Mouse (Mus musculus) spleen, postnatal 10 days (tissue): Measurements from ENCODE around the gene Sorl1.

Experiments used
- DNase-seq, 2 experiments: peaks; one replicate each; pipeline ENCODE4 v3.0.0; 2021 to 2022; ENCODE audit warnings: low spot score in 2 of 2

Gene Sorl1

GRCm38 (mm10) chr9:42123713-42124576 is at the start of gene Sorl1:
TSS of gene Sorl1 (minus strand) at chr9:42124297.
- peak; percentile 51 to 80 for DNase-seq

DNA sequence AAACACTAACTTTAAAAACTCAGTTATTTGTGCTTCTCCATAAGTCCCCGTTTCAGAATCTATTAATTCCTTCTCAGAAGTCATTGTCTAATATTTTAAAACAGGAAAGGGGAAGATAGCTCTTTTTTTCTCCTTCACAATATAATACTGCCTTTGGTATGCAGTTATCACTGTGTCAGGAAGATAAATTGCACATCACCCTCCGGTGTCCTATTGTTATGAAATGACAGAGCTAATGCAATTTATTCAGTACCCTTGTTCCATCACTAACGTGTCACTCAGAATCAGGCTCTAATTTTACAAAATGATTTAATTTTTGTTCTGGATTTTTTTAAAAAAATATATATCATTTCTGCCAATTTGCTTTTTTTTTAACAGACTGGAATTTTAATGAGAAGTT is 49.7 kb upstream of the Sorl1 start:
- DNase-seq = no peak

DNA sequence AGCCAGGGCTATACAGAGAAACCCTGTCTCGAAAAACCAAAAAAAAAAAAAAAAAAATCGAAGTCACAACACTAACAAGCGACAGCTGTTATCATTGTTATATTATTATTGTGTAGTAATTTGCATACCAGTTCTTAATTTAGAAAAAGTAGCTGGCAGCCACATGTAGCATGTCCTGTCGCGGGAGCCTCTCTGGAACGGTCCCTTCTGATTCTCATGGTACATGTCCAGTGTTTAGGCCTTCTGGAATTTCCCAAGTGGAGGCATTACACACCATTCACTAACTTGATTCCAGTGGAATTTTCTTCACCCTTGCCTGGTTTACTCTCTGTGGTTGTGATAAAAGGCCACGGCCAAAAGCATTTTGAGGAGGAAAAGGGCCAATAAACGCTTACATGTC is 45.4 kb upstream of the Sorl1 start:
- no peak for DNase-seq

- DNase-seq = no peak
These were observed 44.9 kb upstream of the Sorl1 start for GRCm38 (mm10) chr9:42169025-42169424.

DNA sequence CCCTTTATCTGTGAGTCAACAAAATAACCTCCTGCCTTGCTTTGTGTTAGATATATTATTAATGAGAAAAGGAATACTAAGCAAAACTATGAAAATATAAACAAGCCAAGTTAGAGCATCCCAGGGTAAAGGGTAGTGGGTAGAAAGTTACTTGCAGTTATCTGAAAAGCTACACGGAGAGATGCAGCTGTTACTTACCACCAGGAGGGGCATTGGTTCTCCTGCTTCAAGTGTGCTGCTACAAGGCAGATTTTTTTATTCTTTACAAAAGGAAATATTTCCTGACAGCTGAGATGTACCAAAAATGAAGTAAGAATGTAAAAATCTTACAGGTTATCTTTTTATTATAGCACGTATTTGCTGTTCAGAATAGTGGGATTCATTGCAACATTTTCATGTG is 40.8 kb upstream of the Sorl1 start:
- DNase-seq = no peak

- no peak for DNase-seq
These were observed 38.9 kb upstream of the Sorl1 start for GRCm38 (mm10) chr9:42163011-42163410.

DNA sequence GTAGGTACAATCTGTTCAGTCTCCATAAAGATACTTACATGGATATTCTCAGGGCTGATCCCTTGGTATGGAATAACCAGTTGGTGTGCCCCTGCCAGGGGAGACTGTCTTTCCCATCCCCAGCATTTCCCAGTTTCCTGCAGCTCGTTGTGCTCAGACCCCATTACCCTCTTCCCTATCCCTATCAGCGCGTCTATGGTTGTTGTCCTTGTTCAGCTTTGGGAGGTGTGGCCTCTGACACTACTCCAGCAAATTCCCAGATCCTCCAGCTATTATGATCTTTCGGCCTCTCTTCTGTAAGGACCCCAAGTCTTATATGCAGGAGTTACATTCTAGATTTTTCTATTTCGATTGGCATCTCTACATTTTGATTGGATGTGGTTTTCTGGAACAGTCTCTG is 35.3 kb upstream of the Sorl1 start:
- DNase-seq = no peak

DNA sequence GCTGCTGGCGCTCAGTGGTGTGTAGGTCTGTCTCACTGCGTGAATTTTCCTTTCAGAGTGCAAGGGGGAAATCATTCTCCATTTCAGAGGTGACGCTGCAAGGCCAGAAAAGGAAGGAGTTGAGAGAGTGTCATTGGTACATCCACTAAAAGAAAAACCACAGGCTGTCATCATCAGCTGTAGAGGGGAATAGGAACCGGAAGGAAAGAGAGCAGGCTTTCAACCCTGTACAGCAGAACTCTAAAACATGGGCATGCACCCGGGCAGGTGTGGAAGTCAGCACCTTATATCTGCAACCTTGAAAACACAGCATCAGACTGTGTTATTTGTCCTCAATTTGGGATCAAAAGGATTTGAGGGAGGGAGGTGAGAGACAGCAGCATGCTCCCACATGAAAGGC is 34.6 kb upstream of the Sorl1 start:
- DNase-seq = no peak

GRCm38 (mm10) chr9:42157981-42158380 is 33.9 kb upstream of the Sorl1 start:
- DNase-seq = no peak

- no peak for DNase-seq
These were observed 32.5 kb upstream of the Sorl1 start for GRCm38 (mm10) chr9:42156566-42156965.

DNA sequence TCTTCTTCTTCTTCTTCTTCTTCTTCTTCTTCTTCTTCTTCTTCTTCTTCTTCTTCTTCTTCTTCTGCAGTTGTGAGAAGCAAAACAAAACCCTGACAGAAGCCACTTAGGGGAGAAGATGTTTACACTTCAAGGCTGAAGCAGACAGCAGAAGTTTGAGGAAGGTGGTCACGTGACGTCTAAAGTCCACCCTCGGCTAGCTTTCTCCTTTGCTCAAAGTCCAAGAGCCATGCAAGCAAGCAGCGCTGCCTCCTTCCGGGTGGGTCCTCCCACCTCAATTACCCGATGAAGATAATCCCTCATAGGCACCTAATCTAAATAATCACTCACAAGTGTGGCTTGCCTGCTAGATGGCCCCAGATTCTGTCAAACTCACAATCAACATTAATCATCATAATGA is 30.6 kb upstream of the Sorl1 start:
- no peak for DNase-seq

GRCm38 (mm10) chr9:42148816-42149215 is 24.7 kb upstream of the Sorl1 start:
- no peak for DNase-seq

GRCm38 (mm10) chr9:42148036-42148435 is 23.9 kb upstream of the Sorl1 start:
- DNase-seq = no peak

- DNase-seq = no peak
These were observed 22.4 kb upstream of the Sorl1 start for GRCm38 (mm10) chr9:42146463-42146862.

DNA sequence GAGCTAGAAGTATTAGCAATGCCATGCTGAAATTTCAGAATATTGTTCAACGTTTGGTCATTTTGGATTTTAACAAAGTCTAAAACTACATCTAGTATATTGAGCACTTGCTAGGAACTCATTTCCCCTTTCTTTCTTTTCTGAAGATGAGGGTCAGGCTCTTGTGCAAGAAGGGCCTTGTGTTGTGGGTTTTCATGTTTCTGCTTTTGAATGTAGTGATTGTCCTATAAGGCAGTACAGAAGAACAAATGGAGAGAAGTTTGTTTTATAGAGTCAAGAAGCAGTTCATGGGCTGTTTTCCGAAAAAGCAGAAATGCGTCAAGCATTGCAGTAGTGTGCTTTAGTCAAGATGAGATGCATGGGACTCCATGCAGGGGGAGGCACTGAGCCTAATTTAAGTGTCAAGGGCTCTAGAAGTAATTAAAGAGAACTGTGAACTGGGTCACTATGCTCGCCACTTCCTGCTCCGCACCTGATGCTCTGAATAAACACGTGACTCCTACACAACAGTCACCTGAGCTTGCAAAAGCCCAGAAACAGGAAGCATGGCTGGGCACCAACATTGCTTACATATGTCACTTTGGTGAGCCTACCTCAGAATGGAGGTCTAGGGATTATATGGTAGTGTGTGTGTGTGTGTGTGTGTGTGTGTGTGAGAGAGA is 17.6 kb upstream of the Sorl1 start:
- peak in 1 of 2 experiments; percentile 54 for DNase-seq

- no peak for DNase-seq
These were observed 14.3 kb upstream of the Sorl1 start for GRCm38 (mm10) chr9:42138248-42138858.

GRCm38 (mm10) chr9:42137578-42137977 is 13.5 kb upstream of the Sorl1 start:
- no peak for DNase-seq

GRCm38 (mm10) chr9:42130793-42131760 is 7.0 kb upstream of the Sorl1 start:
- DNase-seq = no peak

- DNase-seq = no peak
These were observed 3.9 kb upstream of the Sorl1 start for GRCm38 (mm10) chr9:42127983-42128382.

DNA sequence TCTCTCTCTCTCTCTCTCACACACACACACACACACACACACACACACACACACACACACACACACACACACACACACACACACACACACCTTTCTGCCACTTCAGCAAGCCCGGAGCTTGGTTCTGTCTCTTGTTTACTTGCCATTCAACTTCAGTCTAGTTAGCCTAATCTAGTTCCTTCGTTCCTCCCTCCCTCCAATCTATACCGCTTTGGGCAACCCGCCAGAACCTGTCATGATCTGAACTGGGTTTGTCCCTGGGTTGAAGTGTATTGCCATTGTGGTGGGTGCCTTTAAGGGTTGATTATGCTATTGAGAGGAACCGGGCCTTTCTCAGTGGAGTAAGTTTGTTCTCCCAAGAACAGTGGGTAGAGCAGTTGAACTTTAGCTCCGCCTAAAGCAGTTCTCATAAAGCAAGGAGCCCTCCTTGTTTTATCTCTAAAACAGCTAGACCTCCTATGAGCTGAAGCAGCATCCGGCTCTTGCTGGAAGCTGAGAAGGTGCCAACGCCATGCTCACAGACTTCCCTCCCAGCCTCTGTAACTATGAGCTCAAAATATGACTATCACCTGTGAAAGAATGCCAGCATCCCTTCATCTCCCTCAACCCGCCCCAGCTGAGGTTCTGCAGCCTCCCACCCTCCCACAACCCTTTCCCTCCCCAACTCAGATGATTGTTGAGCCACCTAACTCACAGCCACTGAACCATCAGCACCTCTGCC is 1.3 kb upstream of the Sorl1 start:
- no peak for DNase-seq

GRCm38 (mm10) chr9:42123204-42123603 is 893 bp downstream of the Sorl1 start:
- DNase-seq = no peak
